Mouse (Mus musculus) brain, embryonic 18.5 days (tissue): ENCODE results near the gene Get4.

Source experiments
- DNase-seq: peaks from one replicate; pipeline ENCODE4 v3.0.0-alpha.2; 2012; ENCODE audit warnings: low read depth, low spot score

Gene Get4

GRCm38 (mm10) chr5:139252081-139252909 lies at the start of gene Get4:
Gene Get4, plus strand, starts transcription at chr5:139252324.
- DNase-seq, result peak; percentile 99

GRCm38 (mm10) chr5:139203312-139203711 lies 48.8 kb upstream of the Get4 start:
- no peak for DNase-seq

- DNase-seq, result no peak
Measured at GRCm38 (mm10) chr5:139206081-139206480, 46.0 kb upstream of the Get4 start.

GRCm38 (mm10) chr5:139206525-139206924 lies 45.6 kb upstream of the Get4 start:
- DNase-seq, result no peak

- no peak for DNase-seq
Measured at GRCm38 (mm10) chr5:139208183-139208582, 43.9 kb upstream of the Get4 start.

GRCm38 (mm10) chr5:139208871-139209684 lies 43.0 kb upstream of the Get4 start:
- DNase-seq, result no peak

GRCm38 (mm10) chr5:139209685-139210026 lies 42.5 kb upstream of the Get4 start:
- no peak for DNase-seq

- no peak for DNase-seq
Measured at GRCm38 (mm10) chr5:139211737-139212385, 40.3 kb upstream of the Get4 start.

- no peak for DNase-seq
Measured at GRCm38 (mm10) chr5:139214298-139214697, 37.8 kb upstream of the Get4 start.

- no peak for DNase-seq
Measured at GRCm38 (mm10) chr5:139215184-139215583, 36.9 kb upstream of the Get4 start.

GRCm38 (mm10) chr5:139216121-139216520 lies 36.0 kb upstream of the Get4 start:
- DNase-seq, result no peak

- no peak for DNase-seq
Measured at GRCm38 (mm10) chr5:139216774-139217173, 35.4 kb upstream of the Get4 start.

- DNase-seq, result no peak
Measured at GRCm38 (mm10) chr5:139220006-139220515, 32.1 kb upstream of the Get4 start.

GRCm38 (mm10) chr5:139220610-139221009 lies 31.5 kb upstream of the Get4 start:
- no peak for DNase-seq

GRCm38 (mm10) chr5:139223331-139223730 lies 28.8 kb upstream of the Get4 start:
- no peak for DNase-seq

GRCm38 (mm10) chr5:139227236-139227635 lies 24.9 kb upstream of the Get4 start:
- DNase-seq, result no peak

GRCm38 (mm10) chr5:139227645-139228044 lies 24.5 kb upstream of the Get4 start:
- DNase-seq, result no peak

GRCm38 (mm10) chr5:139228318-139228717 lies 23.8 kb upstream of the Get4 start:
- DNase-seq, result no peak

- DNase-seq, result no peak
Measured at GRCm38 (mm10) chr5:139229716-139230115, 22.4 kb upstream of the Get4 start.

- no peak for DNase-seq
Measured at GRCm38 (mm10) chr5:139232083-139232482, 20.0 kb upstream of the Get4 start.

GRCm38 (mm10) chr5:139234423-139234822 lies 17.7 kb upstream of the Get4 start:
- no peak for DNase-seq

- DNase-seq, result no peak
Measured at GRCm38 (mm10) chr5:139237436-139237835, 14.7 kb upstream of the Get4 start.
